Mouse (Mus musculus): ENCODE results near the gene Ano10.

DNA sequence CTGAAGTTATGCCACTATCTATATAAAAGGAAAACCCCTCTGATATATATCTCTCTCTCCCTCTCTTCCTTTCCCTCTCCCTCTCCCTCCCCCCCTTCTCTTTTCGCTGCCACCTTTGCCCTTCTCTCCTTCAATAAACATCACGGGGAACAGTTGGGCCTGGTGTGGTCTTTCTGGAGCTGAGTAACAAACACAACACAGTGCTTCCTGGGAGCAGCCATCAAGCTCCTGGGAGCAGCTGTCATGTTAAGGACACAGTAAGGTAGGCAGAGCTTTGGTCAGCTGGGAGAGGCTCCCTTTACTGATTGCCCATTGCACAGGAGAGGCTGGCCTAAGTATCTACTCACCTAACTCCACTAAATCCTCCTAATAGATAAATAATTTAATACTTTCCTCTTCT lies 9.5 kb downstream of the Ano10 start:
- no peak for TF ChIP-seq CTCF (IDR thresholded peaks at IDR 0.05; ENCODE audit: borderline replicate concordance, insufficient read depth, low read length)
- TF ChIP-seq POLR2A (IDR thresholded peaks at IDR 0.05; ENCODE audit: low read depth, low read length), result no peak

All from embryonic fibroblast, embryonic 13.5 days (primary cell).